In the genomic region with DNA sequence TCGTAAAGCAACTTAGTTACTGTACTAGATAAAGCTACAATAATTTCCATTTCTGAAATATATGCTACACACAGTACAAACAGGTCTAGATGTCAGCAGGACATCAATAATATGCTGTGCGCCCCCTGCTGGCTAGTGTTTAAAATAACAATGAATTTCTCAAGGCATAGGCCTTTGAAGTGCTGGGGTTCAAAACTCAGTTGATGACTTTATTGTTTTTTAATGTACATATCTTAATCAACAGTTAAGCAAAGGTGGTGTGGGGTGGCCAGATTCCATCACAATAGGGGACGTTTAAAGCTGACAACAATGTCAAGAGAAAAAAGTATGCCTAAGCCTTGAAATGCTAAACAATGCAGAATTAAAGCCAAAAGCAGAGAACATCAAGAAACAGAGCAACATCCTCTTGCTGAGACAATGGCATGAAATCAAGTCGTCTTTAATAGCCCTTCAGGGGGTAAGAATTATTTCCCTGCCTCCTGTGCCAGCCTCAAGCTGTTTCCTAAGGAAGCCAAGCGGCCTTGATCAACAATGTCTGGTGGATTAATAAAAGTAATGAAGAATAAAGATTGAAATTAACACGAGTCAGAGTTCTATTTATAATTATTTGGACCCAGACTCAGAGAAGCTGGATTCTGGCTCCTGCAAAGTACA, we compare ENCODE assay signal across 9 mouse cellular contexts. TPM values are rescaled to one million over a fixed set of nuclear protein-coding genes. Genes with fewer than 3 reads are reported as not detected.
A peak's percentile ranks its signal among the peaks of the same experiment; 100 is the strongest.
DNase-seq lines count a peak whose midpoint lies in the region; ATAC-seq and TF ChIP-seq lines count a peak whose summit lies in the region.
"Had no signal": no experiment of that assay in that cellular context is flagged by ENCODE, and none has a peak within 500 bp of the region (broad histone marks: within the 10 kb centered on the region; RNA-seq: fewer than 3 reads in every experiment).

No protein-coding gene starts in this region.

- peak overlapping the region; percentile 59; the same call in 1 of the 2 replicates for H3K4me2 ChIP-seq in kidney, postnatal 0 days (ENCODE audit: low read length)

- H3K4me3 ChIP-seq in ES-E14 (ENCODE audit: insufficient read depth in 1 of 2, low read depth in 1 of 2, low read length in 2 of 2, poor library complexity in 1 of 2, severe bottlenecking in 1 of 2), result no peak overlapping the region
- H3K4me3 ChIP-seq in kidney, postnatal 0 days (replicated peaks; ENCODE audit: low read depth, low read length), result peak overlapping the region; percentile 69; the same call in 1 of the 2 replicates

- H3K4me1 ChIP-seq in ES-E14 (ENCODE audit: control insufficient read depth in 2 of 2, insufficient read depth in 2 of 2, low read length in 2 of 2, poor library complexity in 1 of 2), result peaks cover 0 to 2% of the 10 kb centered on the region in 2 experiments; a peak in 1 of 4 replicates
- no peaks in the 10 kb centered on the region for H3K4me1 ChIP-seq in kidney, postnatal 0 days (replicated peaks; ENCODE audit: insufficient read depth, low read length)

- no peaks in the 10 kb centered on the region for H3K9me3 ChIP-seq in ES-E14 (ENCODE audit: control insufficient read depth, insufficient read depth, low read depth, low read length)
- H3K9me3 ChIP-seq in kidney, postnatal 0 days (replicated peaks; ENCODE audit: low read length), result no peaks in the 10 kb centered on the region

- ATAC-seq in kidney, postnatal 0 days (replicated peaks; ENCODE audit: low FRiP score, low read depth), result no peak

- no peak overlapping the region for H3K27ac ChIP-seq in ES-E14 (ENCODE audit: insufficient read depth, low read depth, low read length, poor library complexity, severe bottlenecking)
- H3K27ac ChIP-seq in kidney, postnatal 0 days, result no peak overlapping the region
- H3K27ac ChIP-seq: macrophage had no signal

- peak; percentile 76 to 92 for DNase-seq in adrenal gland, adult (ENCODE audit: inconsistent age in 2 of 2, low spot score in 1 of 2)
- no peak for DNase-seq in adrenal gland, adult 8-10 months
- DNase-seq in ES-E14 (ENCODE audit: low read depth, low spot score), result peak; percentile 62
- peak; percentile 66 for DNase-seq in cerebellum, adult 9-11 months
- peak; percentile 77 for DNase-seq in heart, adult 8-10 months (ENCODE audit: low spot score)
- DNase-seq in kidney, postnatal 0 days (ENCODE audit: low spot score), result peak; percentile 86
- peak; percentile 74 for DNase-seq in lung, postnatal 25 days (ENCODE audit: low spot score)
- DNase-seq in spleen, adult 12 weeks (ENCODE audit: low spot score), result peak; percentile 48

- TF ChIP-seq CTCF in kidney, postnatal 0 days (IDR thresholded peaks at IDR 0.05; ENCODE audit: low read depth), result peak; percentile 86

- WGBS in kidney, postnatal 0 days, result 33% methylated on average over 6 of the region's 6 CpGs

- in situ Hi-C loops in ES-E14 (cut with MboI; ENCODE audit: low sequenced_read_pairs in 2 of 2, unreplicated experiment in 2 of 2), result loop anchor here in 1 of 2 experiments (25.0 kb wide), 1 partner anchor 825 kb away; the partner anchor contains the start of gene Barhl2

- H3K36me3 ChIP-seq in ES-E14 (ENCODE audit: control insufficient read depth, insufficient read depth, low read length, poor library complexity, severe bottlenecking), result no peaks in the 10 kb centered on the region
- H3K36me3 ChIP-seq in kidney, postnatal 0 days (ENCODE audit: insufficient read depth, low read length), result no peaks in the 10 kb centered on the region

- no peaks in the 10 kb centered on the region for H3K27me3 ChIP-seq in kidney, postnatal 0 days (ENCODE audit: insufficient read depth, low read length)

- no peak overlapping the region for H3K9ac ChIP-seq in ES-E14 (ENCODE audit: insufficient read depth, low read depth, low read length, poor library complexity, severe bottlenecking)
- H3K9ac ChIP-seq in kidney, postnatal 0 days (ENCODE audit: low read depth, low read length), result no peak overlapping the region

TF ChIP-seq in ES-E14, 5 proteins besides CTCF, POLR2A, EP300 and RAD21:
- TF ChIP-seq ZNF384 (IDR thresholded peaks at IDR 0.05; ENCODE audit: low read depth, low read length), result no peak
- no peak for TF ChIP-seq MAFK (IDR thresholded peaks at IDR 0.05; ENCODE audit: insufficient read depth, low read depth, low read length)
- TF ChIP-seq ZC3H11A (IDR thresholded peaks at IDR 0.05; ENCODE audit: borderline replicate concordance, low read depth, low read length), result no peak
- TF ChIP-seq CHD2 (IDR thresholded peaks at IDR 0.05; ENCODE audit: low read depth, low read length), result no peak
- no peak for TF ChIP-seq HCFC1 (IDR thresholded peaks at IDR 0.05; ENCODE audit: borderline replicate concordance, insufficient read depth, low read length)

RNA-seq across cellular contexts. Expression of gene Tgfbr3, which starts 2.0 kb away (rescaled TPM):
- 100 to 1,000 TPM; 217 to 303 (median 276) TPM for total RNA-seq in adrenal gland, adult 8-10 months (2022)
- total RNA-seq in ES-E14 (2012; rRNA removed), result 1.8 and 3.1 TPM in 2 replicates
- total RNA-seq in heart, adult 8-10 months (2022), result 10 to 100 TPM; 38.5 to 48.2 (median 44.6) TPM
- polyA plus RNA-seq in kidney, postnatal 0 days (2015; fragmentation: Nextera tagmentation; extraction: Ambion mirVana), result 10.5 and 10.8 TPM in 2 replicates

RNA-seq across cellular contexts. Expression of gene Brdt, which starts 43.6 kb away (rescaled TPM):
- 1 to 10 TPM; 3.3 to 5.2 (median 4.0) TPM for total RNA-seq in adrenal gland, adult 8-10 months (2022)
- total RNA-seq in ES-E14 (2012; rRNA removed), result 0.21 and 2.2 TPM in 2 replicates
- total RNA-seq in heart, adult 8-10 months (2022), result under 1 TPM; 0.11 to 0.52 (median 0.41) TPM
- polyA plus RNA-seq in kidney, postnatal 0 days (2015; fragmentation: Nextera tagmentation; extraction: Ambion mirVana), result 1.4 and 1.6 TPM in 2 replicates
